Mouse (Mus musculus): Measurements from ENCODE around the gene Ttc37. TPM values are rescaled to one million over a fixed set of nuclear protein-coding genes. Genes with fewer than 3 reads are reported as not detected.

Ttc37 gene
- polyA plus RNA-seq, 1 experiment = 0.06 TPM

- H3K36me3 ChIP-seq (replicated peaks; ENCODE audit: low read length) = peaks cover 72% of the 10 kb centered on the region
- TF ChIP-seq FLI1 (IDR thresholded peaks at IDR 0.05; ENCODE audit: low read length) (no peak), GATA1 (IDR thresholded peaks at IDR 0.05; ENCODE audit: borderline replicate concordance, low read length) (no peak)
Observed at GRCm38 (mm10) chr13:76157099-76157498, 58.6 kb downstream of the Ttc37 start.

DNA sequence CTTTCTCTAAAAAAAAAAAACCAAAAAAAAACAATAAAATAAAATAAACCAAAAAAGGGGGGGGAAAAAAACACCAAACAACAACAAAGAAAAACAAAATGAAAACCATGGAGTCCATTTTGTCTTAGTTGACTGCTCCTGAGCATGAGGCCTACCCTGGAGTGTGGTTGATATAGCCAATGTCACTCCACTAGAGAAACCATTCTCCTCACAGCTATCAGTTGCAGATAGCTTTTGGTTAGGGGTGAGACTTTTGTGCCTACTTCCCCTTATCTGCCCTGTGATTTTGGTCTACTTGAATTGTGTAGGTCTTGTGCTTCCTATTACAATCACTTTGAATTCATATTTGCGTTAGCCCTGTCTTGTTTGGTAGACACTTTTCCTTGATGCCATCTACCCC lies 59.0 kb downstream of the Ttc37 start:
- Histone ChIP-seq H3K9me3 (no peaks in the 10 kb centered on the region), H3K4me1 (no peaks in the 10 kb centered on the region), H3K27me3 (replicated peaks) (no peaks in the 10 kb centered on the region), H3K4me3 (replicated peaks) (no peak overlapping the region), H3K36me3 (replicated peaks; ENCODE audit: low read length) (peaks cover 70% of the 10 kb centered on the region)
- TF ChIP-seq FLI1 (IDR thresholded peaks at IDR 0.05; ENCODE audit: low read length) = no peak
- TF ChIP-seq GATA1 (IDR thresholded peaks at IDR 0.05; ENCODE audit: borderline replicate concordance, low read length) = no peak

More at GRCm38 (mm10) chr13:76157099-76157498, 58.6 kb downstream of the Ttc37 start:
- H3K27me3 ChIP-seq (replicated peaks) = no peaks in the 10 kb centered on the region
- no peak overlapping the region for H3K4me3 ChIP-seq (replicated peaks)
- H3K4me1 ChIP-seq = no peaks in the 10 kb centered on the region
- H3K9me3 ChIP-seq = no peaks in the 10 kb centered on the region

GRCm38 (mm10) chr13:76160587-76160986 lies 62.1 kb downstream of the Ttc37 start:
- H3K9me3 ChIP-seq = no peaks in the 10 kb centered on the region
- no peaks in the 10 kb centered on the region for H3K27me3 ChIP-seq (replicated peaks)
- no peak for TF ChIP-seq GATA1 (IDR thresholded peaks at IDR 0.05; ENCODE audit: borderline replicate concordance, low read length)
- TF ChIP-seq FLI1 (IDR thresholded peaks at IDR 0.05; ENCODE audit: low read length) = no peak
- H3K4me3 ChIP-seq (replicated peaks) = no peak overlapping the region
- H3K4me1 ChIP-seq = no peaks in the 10 kb centered on the region
- H3K36me3 ChIP-seq (replicated peaks; ENCODE audit: low read length) = peaks cover 60% of the 10 kb centered on the region

DNA sequence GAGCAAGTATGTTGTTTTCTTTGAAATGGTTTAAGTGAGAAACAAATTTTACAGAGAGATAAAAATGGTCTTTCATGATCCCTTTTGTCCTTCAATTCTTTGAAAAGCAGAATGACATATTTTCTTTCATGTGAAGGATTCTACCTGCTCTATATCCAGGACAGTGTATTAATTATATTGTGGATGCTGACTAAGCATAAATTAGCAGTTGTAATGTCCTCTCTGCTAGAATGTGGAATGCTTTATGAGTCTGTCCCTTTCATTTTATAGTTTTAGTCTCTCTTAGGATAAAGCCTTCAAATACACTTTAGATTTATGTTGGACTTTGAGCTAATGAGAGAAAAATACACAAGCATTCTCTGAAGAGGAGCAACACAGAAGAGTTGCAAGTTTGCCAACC lies 75.8 kb downstream of the Ttc37 start:
- Histone ChIP-seq H3K4me1 (no peaks in the 10 kb centered on the region), H3K27me3 (replicated peaks) (no peaks in the 10 kb centered on the region), H3K36me3 (replicated peaks; ENCODE audit: low read length) (peaks cover 52% of the 10 kb centered on the region), H3K4me3 (replicated peaks) (no peak overlapping the region), H3K9me3 (peaks cover 12% of the 10 kb centered on the region; the same call in 1 of the 2 replicates)
- no peak for TF ChIP-seq GATA1 (IDR thresholded peaks at IDR 0.05; ENCODE audit: borderline replicate concordance, low read length)
- TF ChIP-seq FLI1 (IDR thresholded peaks at IDR 0.05; ENCODE audit: low read length) = no peak

DNA sequence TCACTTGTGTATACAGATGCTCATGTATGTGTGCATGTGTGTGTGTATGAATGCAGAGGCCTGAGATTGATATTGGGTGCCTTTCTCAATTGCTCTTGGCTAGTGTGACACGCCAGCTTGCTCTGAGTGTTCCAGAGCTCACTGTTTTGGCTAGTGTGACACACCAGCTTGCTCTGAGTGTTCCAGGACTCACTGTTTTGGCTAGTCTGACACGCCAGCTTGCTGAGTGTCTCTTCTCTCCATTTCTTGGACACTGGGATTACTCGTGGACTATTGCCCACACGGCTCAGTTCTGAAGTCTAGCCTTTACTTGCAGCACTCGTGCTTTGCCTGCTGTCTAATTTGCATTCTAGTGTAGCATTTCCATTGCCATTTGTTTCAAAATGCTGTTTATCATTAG lies 80.2 kb downstream of the Ttc37 start:
- Histone ChIP-seq H3K27me3 (replicated peaks) (no peaks in the 10 kb centered on the region), H3K36me3 (replicated peaks; ENCODE audit: low read length) (peaks cover 69% of the 10 kb centered on the region), H3K4me1 (peaks cover 15% of the 10 kb centered on the region), H3K9me3 (peaks cover 12% of the 10 kb centered on the region; the same call in 1 of the 2 replicates), H3K4me3 (replicated peaks) (no peak overlapping the region)
- TF ChIP-seq GATA1 (IDR thresholded peaks at IDR 0.05; ENCODE audit: borderline replicate concordance, low read length) = no peak
- no peak for TF ChIP-seq FLI1 (IDR thresholded peaks at IDR 0.05; ENCODE audit: low read length)

GRCm38 (mm10) chr13:76187651-76188050 lies 89.1 kb downstream of the Ttc37 start:
- H3K4me1 ChIP-seq = no peaks in the 10 kb centered on the region
- H3K36me3 ChIP-seq (replicated peaks; ENCODE audit: low read length) = peaks cover 64% of the 10 kb centered on the region
- TF ChIP-seq FLI1 (IDR thresholded peaks at IDR 0.05; ENCODE audit: low read length) (no peak), GATA1 (IDR thresholded peaks at IDR 0.05; ENCODE audit: borderline replicate concordance, low read length) (no peak)
- H3K27me3 ChIP-seq (replicated peaks) = no peaks in the 10 kb centered on the region
- no peak overlapping the region for H3K4me3 ChIP-seq (replicated peaks)
- H3K9me3 ChIP-seq = no peaks in the 10 kb centered on the region

- no peaks in the 10 kb centered on the region for H3K4me1 ChIP-seq
- no peak overlapping the region for H3K4me3 ChIP-seq (replicated peaks)
- no peaks in the 10 kb centered on the region for H3K9me3 ChIP-seq
- no peak for TF ChIP-seq FLI1 (IDR thresholded peaks at IDR 0.05; ENCODE audit: low read length)
- TF ChIP-seq GATA1 (IDR thresholded peaks at IDR 0.05; ENCODE audit: borderline replicate concordance, low read length) = no peak
- peaks cover 58% of the 10 kb centered on the region for H3K36me3 ChIP-seq (replicated peaks; ENCODE audit: low read length)
- no peaks in the 10 kb centered on the region for H3K27me3 ChIP-seq (replicated peaks)
Observed at GRCm38 (mm10) chr13:76189190-76189589, 90.7 kb downstream of the Ttc37 start.

GRCm38 (mm10) chr13:76190273-76190672 lies 91.7 kb downstream of the Ttc37 start:
- H3K4me1 ChIP-seq = no peaks in the 10 kb centered on the region
- peaks cover 54% of the 10 kb centered on the region for H3K36me3 ChIP-seq (replicated peaks; ENCODE audit: low read length)
- H3K27me3 ChIP-seq (replicated peaks) = no peaks in the 10 kb centered on the region
- H3K4me3 ChIP-seq (replicated peaks) = no peak overlapping the region
- H3K9me3 ChIP-seq = no peaks in the 10 kb centered on the region
- TF ChIP-seq FLI1 (IDR thresholded peaks at IDR 0.05; ENCODE audit: low read length) (no peak), GATA1 (IDR thresholded peaks at IDR 0.05; ENCODE audit: borderline replicate concordance, low read length) (no peak)

DNA sequence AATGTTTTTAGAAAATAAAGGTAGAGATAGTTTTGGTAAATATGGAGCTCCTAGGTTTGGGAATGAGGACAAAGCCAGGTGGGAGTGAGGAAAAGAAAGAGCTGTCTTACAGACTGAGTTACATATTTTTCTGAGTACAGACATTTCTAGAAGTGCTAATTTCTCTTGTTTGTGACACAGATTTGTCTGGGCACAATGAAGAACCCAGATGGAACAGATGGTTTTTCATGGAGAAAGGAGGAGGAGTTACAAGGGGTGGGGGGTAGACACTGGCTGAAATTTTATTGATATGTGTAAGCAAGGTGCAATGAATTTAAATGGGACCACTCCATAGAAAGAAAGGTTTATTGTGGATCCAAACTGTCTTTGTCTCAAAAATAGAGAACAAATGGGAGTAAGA lies 96.4 kb downstream of the Ttc37 start:
- Histone ChIP-seq H3K36me3 (replicated peaks; ENCODE audit: low read length) (peaks cover 33% of the 10 kb centered on the region), H3K9me3 (no peaks in the 10 kb centered on the region), H3K27me3 (replicated peaks) (no peaks in the 10 kb centered on the region), H3K4me3 (replicated peaks) (no peak overlapping the region), H3K4me1 (peaks cover 9% of the 10 kb centered on the region)
- TF ChIP-seq GATA1 (IDR thresholded peaks at IDR 0.05; ENCODE audit: borderline replicate concordance, low read length) = no peak
- no peak for TF ChIP-seq FLI1 (IDR thresholded peaks at IDR 0.05; ENCODE audit: low read length)

- H3K9me3 ChIP-seq = no peaks in the 10 kb centered on the region
- H3K36me3 ChIP-seq (replicated peaks; ENCODE audit: low read length) = peaks cover 27% of the 10 kb centered on the region
- peaks cover 9% of the 10 kb centered on the region for H3K4me1 ChIP-seq
- TF ChIP-seq FLI1 (IDR thresholded peaks at IDR 0.05; ENCODE audit: low read length) (no peak), GATA1 (IDR thresholded peaks at IDR 0.05; ENCODE audit: borderline replicate concordance, low read length) (no peak)
- no peak overlapping the region for H3K4me3 ChIP-seq (replicated peaks)
- H3K27me3 ChIP-seq (replicated peaks) = no peaks in the 10 kb centered on the region
Observed at GRCm38 (mm10) chr13:76195431-76196138, 97.1 kb downstream of the Ttc37 start.

All from megakaryocyte, embryonic 14.5 days (primary cell).